Mouse (Mus musculus): ENCODE measurements around the gene Itpr3. TPM values are rescaled to one million over a fixed set of nuclear protein-coding genes. Genes with fewer than 3 reads are reported as not detected.

Itpr3 gene
- total and polyA plus RNA-seq, 3 experiments: 5.0 to 6.9 (median 6.7) TPM

- DNase-seq: peak; percentile 58
These were observed 14.5 kb downstream of the Itpr3 start for GRCm38 (mm10) chr17:27071630-27072029.

- DNase-seq: no peak
These were observed 15.3 kb downstream of the Itpr3 start for GRCm38 (mm10) chr17:27072363-27072762.

GRCm38 (mm10) chr17:27073126-27073525, 16.0 kb downstream of the Itpr3 start:
- no peak for DNase-seq

GRCm38 (mm10) chr17:27073778-27074177, 16.7 kb downstream of the Itpr3 start:
- no peak for DNase-seq

GRCm38 (mm10) chr17:27074236-27074635, 17.1 kb downstream of the Itpr3 start:
- DNase-seq: no peak

GRCm38 (mm10) chr17:27074849-27075745, 18.0 kb downstream of the Itpr3 start:
- no peak for DNase-seq

GRCm38 (mm10) chr17:27077133-27077532, 20.0 kb downstream of the Itpr3 start:
- DNase-seq: no peak

- no peak for DNase-seq
These were observed 20.8 kb downstream of the Itpr3 start for GRCm38 (mm10) chr17:27077920-27078319.

GRCm38 (mm10) chr17:27078499-27078898, 21.4 kb downstream of the Itpr3 start:
- DNase-seq: no peak

GRCm38 (mm10) chr17:27081868-27082267, 24.8 kb downstream of the Itpr3 start:
- DNase-seq: no peak

GRCm38 (mm10) chr17:27082796-27083195, 25.7 kb downstream of the Itpr3 start:
- no peak for DNase-seq

- DNase-seq: peak; percentile 67
These were observed 26.5 kb downstream of the Itpr3 start for GRCm38 (mm10) chr17:27083601-27084000.

GRCm38 (mm10) chr17:27085676-27086075, 28.6 kb downstream of the Itpr3 start:
- DNase-seq: no peak

GRCm38 (mm10) chr17:27087426-27087825, 30.3 kb downstream of the Itpr3 start:
- peak; percentile 20 for DNase-seq

- no peak for DNase-seq
These were observed 33.0 kb downstream of the Itpr3 start for GRCm38 (mm10) chr17:27090068-27090467.

GRCm38 (mm10) chr17:27095690-27096089, 38.6 kb downstream of the Itpr3 start:
- peak; percentile 40 for DNase-seq

- DNase-seq: no peak
These were observed 44.6 kb downstream of the Itpr3 start for GRCm38 (mm10) chr17:27101675-27102074.

- no peak for DNase-seq
These were observed 48.8 kb downstream of the Itpr3 start for GRCm38 (mm10) chr17:27105698-27106470.

GRCm38 (mm10) chr17:27106745-27107144, 49.6 kb downstream of the Itpr3 start:
- DNase-seq: no peak

GRCm38 (mm10) chr17:27107936-27108335, 50.8 kb downstream of the Itpr3 start:
- DNase-seq: no peak

GRCm38 (mm10) chr17:27110072-27110471, 53.0 kb downstream of the Itpr3 start:
- no peak for DNase-seq

GRCm38 (mm10) chr17:27118676-27119539, 61.8 kb downstream of the Itpr3 start:
- DNase-seq: no peak
